Mouse (Mus musculus): Measurements from ENCODE around the gene Masp2.

DNA sequence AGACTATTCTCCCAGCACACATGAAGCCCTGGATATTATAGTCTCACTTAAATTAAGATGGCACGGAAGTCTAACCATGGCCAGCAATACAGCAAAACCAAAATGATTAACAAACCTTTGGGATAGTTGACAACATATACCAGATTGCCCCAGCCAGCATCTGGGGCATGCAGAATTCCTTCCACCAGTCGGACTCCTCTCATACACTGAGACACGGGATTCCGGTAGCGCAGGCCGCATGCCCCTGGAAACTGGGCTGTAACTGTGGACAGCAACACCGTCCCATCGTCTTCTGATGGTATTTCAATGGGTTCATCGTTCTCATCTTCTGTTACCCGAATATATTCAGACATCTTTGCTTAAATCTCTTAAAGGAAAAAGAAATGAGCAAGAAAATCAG, 22.7 kb downstream of the Masp2 start:
- no peak for TF ChIP-seq CTCF (IDR thresholded peaks at IDR 0.05; ENCODE audit: control insufficient read depth, insufficient read depth, insufficient replicate concordance, low read depth, low read length)
- TF ChIP-seq POLR2A (IDR thresholded peaks at IDR 0.05; ENCODE audit: control insufficient read depth, low read depth, low read length), result no peak
